Mouse (Mus musculus) CH12.LX (cell line): ENCODE data around the gene Afap1.

ENCODE experiments used
- POLR2A ChIP-seq: IDR thresholded peaks from 2 replicates; pipeline ENCODE4 v1.6.1; 2011; ENCODE audit warnings: low read depth, mild to moderate bottlenecking, improper control_type of control experiment, low read length
- ZNF384 ChIP-seq: IDR thresholded peaks from 2 replicates; pipeline ENCODE4 v1.6.1; 2012; ENCODE audit warnings: low read depth, low read length, improper control_type of control experiment, inconsistent platforms

DNA sequence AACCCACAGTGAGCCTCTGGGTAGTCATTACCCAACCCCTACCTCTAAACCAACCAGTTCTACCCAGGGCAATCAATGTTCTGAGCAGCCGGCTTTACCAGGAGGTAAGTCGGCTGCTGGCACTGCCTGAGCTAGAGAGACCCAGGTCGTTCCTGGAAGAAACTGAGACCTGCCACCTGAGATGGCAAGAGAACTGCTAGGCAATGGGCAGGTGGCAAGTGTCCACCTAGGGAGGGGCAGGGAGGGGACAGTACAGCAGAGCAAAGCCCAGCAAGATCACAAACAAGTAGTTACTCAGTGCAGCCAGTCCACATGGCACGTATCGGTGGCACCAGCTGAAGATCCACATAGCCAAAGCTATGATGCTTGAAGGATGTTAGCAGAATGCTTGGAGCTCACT, 16.9 kb upstream of the Afap1 start:
- no peak for TF ChIP-seq POLR2A
- TF ChIP-seq ZNF384, result no peak
